Mouse (Mus musculus) layer of hippocampus, postnatal 14 days (tissue): Measurements from ENCODE around the gene Olfr126. TPM values are rescaled to one million over a fixed set of nuclear protein-coding genes. Genes with fewer than 3 reads are reported as not detected.

Source experiments
- DNase-seq, 2 experiments: peaks; one replicate each; pipeline ENCODE4 v3.0.0; 2021 to 2022; ENCODE audit warnings: low spot score in 2 of 2, mixed read lengths in 1 of 2
- long read RNA-seq, 2 experiments: library from polyadenylated mRNA; stranded (forward); transcript quantifications; one replicate each; pipeline ENCODE4 v2.0.0; 2021
- total RNA-seq, 2 experiments: library from RNA; stranded (reverse); gene quantifications; 2 replicates each; pipeline ENCODE4 v1.2.3; 2021

Gene Olfr126
- not detected for total RNA-seq
- long read RNA-seq, experiment 1: 0 reads
- long read RNA-seq, experiment 2: 0 reads

DNA sequence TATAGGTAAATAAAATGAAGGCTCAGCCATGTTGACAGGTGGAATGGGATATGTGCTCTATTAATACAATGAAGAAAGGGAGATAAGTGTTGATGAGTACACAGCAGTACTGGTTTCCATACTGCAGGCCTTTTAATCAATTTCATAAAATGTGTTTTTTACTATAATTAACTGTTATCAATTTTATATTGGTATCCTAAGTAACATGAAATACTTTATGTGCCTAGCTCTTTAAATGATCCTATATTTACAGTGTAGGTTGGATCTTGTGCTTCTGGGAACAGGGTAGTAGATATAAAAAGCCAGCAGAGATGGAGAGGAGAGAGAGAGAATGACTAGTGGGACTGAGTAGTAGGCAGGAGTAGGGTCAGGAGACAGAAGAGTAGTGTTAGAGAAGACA is at the start of gene Olfr126:
Gene Olfr126 (plus strand): TSS at position 301 of the 400 bp plus-strand sequence.
- no peak for DNase-seq

DNA sequence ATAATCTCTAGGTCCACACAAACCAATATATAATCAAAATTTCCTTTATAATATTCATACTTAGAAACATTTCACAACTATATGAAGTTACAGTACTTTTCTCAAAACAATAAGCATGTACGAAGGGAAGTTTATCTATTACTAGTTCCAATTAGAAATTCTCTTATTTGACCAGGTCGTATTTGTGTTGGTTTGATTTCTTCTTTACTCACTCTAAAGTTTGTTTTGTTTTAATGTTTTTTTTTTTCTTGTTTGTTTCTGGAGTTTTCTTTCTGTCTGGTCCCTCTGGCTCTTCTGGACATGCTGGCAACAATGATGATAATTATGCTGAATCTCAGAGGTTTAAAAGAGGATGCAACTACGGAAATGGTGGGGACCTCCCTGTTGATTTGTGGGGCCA is 47.7 kb upstream of the Olfr126 start, which contains the start of gene Olfr124:
Gene Olfr124 (plus strand): TSS at position 301 of the 400 bp plus-strand sequence.
- no peak for DNase-seq

DNA sequence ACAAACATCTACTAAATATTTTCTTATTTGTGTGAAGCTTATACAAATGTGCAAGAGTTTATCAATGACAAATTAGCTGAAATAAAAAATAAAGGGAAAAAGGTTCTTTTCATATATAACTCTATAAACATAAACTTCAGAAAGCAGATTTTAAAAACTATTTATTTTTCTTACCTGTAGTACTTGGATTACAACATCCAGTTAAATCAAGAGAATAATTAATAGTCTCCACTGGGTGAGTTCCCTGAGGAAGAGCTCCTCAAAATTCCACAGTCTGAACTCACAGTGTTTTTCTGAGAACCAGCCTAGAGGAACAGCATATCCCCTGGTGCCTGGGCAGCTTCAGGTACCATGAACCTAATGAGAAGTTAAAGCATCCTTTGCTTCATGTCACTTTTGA is 14.6 kb upstream of the Olfr126 start, which contains the start of gene Olfr125:
Gene Olfr125 (plus strand): TSS at position 301 of the 400 bp plus-strand sequence.
- no peak for DNase-seq

DNA sequence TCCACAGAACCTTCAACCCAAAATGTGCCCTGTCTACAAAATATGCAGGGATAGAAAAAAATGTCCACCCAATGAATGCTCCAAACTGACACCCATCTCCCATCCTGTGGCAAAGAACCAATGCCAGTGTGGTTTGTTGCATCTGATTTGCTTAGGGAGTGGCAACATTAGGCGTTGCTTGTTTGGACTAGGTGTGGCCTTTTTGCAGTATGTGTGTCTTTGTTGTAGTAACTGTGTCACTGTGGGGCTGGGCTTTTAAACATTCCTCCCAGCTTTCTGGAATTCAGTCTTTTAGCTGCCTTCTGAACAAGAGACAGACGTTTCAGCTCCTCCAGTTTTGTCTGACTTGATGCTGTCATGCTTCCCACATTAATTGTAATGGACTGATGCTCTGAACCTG is 16.6 kb downstream of the Olfr126 start:
- DNase-seq: no peak

DNA sequence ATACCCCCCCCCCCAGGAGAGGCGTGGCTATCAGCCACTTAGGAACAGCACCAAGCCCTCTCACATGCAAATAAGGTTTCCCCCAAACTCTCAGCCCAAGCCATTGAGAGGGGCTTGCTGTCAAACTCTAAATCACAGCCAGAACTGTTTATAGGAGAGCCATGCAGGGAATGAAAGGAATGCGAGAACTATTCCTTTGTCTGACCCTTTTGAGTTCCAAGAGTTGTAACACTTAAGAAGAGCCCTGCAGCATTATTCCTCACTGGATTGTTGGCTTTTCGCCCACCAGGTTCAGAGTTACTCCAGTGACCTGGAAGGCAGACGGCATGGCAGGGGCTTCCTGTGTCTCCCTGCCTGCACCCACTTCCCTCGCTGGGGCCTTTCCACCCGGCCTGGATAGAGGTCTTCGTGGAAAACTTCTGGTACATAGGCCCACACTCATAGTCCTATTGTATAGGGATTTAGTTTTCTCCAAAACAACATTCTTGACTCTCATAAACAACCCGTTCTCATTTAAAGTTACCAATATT is 22.5 kb downstream of the Olfr126 start:
- no peak for DNase-seq

DNA sequence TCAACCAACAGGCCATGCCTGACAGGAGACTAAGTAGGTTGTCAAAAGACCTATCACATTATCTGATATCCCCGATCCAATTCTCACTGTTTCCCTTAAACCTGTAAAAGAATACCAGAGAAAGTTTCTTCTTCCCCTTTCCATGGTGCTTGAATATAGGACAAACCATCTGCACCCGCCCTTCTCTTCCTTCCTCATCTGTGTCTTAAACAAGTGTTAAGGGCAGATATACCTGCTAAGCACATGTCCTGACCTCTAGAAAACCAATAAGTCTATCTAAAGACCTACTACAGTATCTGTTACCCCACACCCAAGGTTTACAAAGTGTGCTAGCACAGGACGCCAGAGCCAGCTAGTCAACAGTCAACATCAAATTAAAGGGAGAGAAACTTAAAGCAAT is 26.5 kb downstream of the Olfr126 start:
- DNase-seq: no peak

DNA sequence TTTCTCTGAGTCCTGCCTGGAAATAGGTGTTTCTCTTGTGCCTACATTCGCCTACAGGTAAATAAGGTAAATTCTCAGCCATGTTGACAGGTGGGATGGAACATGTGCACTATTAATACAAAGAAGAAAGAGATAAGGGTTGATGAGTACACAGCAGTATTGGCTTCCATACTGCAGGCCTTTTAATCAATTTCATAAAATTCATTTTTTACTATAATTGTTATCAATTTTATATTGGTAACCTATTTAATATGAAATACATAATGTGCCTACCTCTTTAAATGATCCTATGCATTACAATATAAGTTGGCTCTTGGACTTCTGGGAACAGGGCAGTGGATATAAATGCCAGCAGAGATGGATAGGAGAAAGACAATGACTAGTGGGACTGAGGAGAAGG is 52.9 kb downstream of the Olfr126 start, which contains the start of gene Olfr127:
Gene Olfr127 (plus strand): TSS at position 301 of the 400 bp plus-strand sequence.
- DNase-seq: no peak

Other genes with a start within 250 kb of the Olfr126 start
- not detected for gene Olfr115, start 220.4 kb upstream of the Olfr126 start, total RNA-seq
- not detected for gene Olfr116, start 220.3 kb upstream of the Olfr126 start, total RNA-seq
- gene Olfr117, start 183.7 kb upstream of the Olfr126 start, total RNA-seq: not detected
- not detected for gene Olfr118, start 180.5 kb upstream of the Olfr126 start, total RNA-seq
- gene Olfr119, start 150.9 kb upstream of the Olfr126 start, total RNA-seq: not detected
- not detected for gene Olfr120, start 125.7 kb upstream of the Olfr126 start, total RNA-seq
- not detected for gene Olfr121, start 98.6 kb upstream of the Olfr126 start, total RNA-seq
- not detected for gene Olfr122, start 78.9 kb upstream of the Olfr126 start, total RNA-seq
- not detected for gene Olfr123, start 54.0 kb upstream of the Olfr126 start, total RNA-seq
- not detected for gene Olfr124, start 47.6 kb upstream of the Olfr126 start, total RNA-seq
- gene Olfr125, start 14.5 kb upstream of the Olfr126 start, total RNA-seq: not detected
- gene Olfr127, start 53.0 kb downstream of the Olfr126 start, total RNA-seq: not detected
- not detected for gene Olfr128, start 73.1 kb downstream of the Olfr126 start, total RNA-seq
- not detected for gene Olfr761, start 105.6 kb downstream of the Olfr126 start, total RNA-seq
- gene Olfr129, start 212.6 kb downstream of the Olfr126 start, total RNA-seq: not detected
- gene Olfr130, start 216.4 kb downstream of the Olfr126 start, total RNA-seq: not detected
- not detected for gene Olfr131, start 241.2 kb downstream of the Olfr126 start, total RNA-seq